ENCODE assay signal across 10 mouse cellular contexts in the genomic region with DNA sequence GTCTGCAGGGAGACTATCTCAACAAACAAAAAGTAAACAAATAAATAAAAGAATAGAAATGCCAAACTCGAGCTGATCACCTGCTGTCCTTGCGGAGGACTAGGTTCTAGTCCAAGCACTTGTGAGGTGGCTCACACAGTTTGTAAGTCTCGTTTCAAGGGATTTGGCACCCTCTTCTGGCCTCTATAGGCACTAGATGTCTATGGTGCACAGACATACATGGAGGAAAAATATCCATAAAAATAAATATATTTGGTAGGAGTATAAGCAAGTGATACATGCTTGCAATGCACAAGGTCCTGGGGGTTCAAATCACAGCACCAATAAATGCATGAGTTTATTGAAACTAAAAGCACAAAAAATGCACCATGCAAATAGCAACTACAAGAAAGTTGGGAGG. TPM values are rescaled to one million over a fixed set of nuclear protein-coding genes. Genes with fewer than 3 reads are reported as not detected.
DNase-seq lines count a peak whose midpoint lies in the region; ATAC-seq and TF ChIP-seq lines count a peak whose summit lies in the region.
"Had no signal": no experiment of that assay in that cellular context is flagged by ENCODE, and none has a peak within 500 bp of the region (broad histone marks: within the 10 kb centered on the region; RNA-seq: fewer than 3 reads in every experiment).

No protein-coding gene starts in this region.

- TF ChIP-seq EP300 in liver, embryonic 14.5 days (IDR thresholded peaks at IDR 0.05; ENCODE audit: low read depth) = no peak

- no peak overlapping the region for H3K4me3 ChIP-seq in liver, embryonic 14.5 days (ENCODE audit: insufficient read depth in 1 of 2, low read depth in 2 of 2, low read length in 2 of 2)
- no peak overlapping the region for H3K4me3 ChIP-seq in liver, embryonic 12.5 days
- H3K4me3 ChIP-seq: neural tube, embryonic 15.5 days had no signal

- no peaks in the 10 kb centered on the region for H3K9me3 ChIP-seq in liver, embryonic 14.5 days (ENCODE audit: control insufficient read depth, low read length)
- no peaks in the 10 kb centered on the region for H3K9me3 ChIP-seq in liver, embryonic 12.5 days (replicated peaks)
- H3K9me3 ChIP-seq: neural tube, embryonic 15.5 days had no signal

- no peak overlapping the region for H3K9ac ChIP-seq in liver, embryonic 14.5 days (replicated peaks)
- no peak overlapping the region for H3K9ac ChIP-seq in liver, embryonic 12.5 days
- H3K9ac ChIP-seq: neural tube, embryonic 15.5 days had no signal

- ATAC-seq in liver, embryonic 14.5 days (ENCODE audit: insufficient read depth) = no peak
- no peak for ATAC-seq in liver, embryonic 12.5 days
- ATAC-seq in common myeloid progenitor, adult 5-6 weeks (replicated peaks; ENCODE audit: low read depth, poor library complexity, severe bottlenecking) = peak; percentile 79
- peak; percentile 57; the same call in 1 of the 2 replicates for ATAC-seq in megakaryocyte, adult 5-6 weeks (ENCODE audit: poor library complexity, severe bottlenecking)

- H3K27me3 ChIP-seq in liver, embryonic 14.5 days (ENCODE audit: control insufficient read depth, insufficient read depth, low read length) = no peaks in the 10 kb centered on the region
- H3K27me3 ChIP-seq in liver, embryonic 12.5 days (replicated peaks) = no peaks in the 10 kb centered on the region
- H3K27me3 ChIP-seq: neural tube, embryonic 15.5 days had no signal

- 0 out of 4 replicates have a peak, but pooled peaks cover 0 to 2% of the 10 kb centered on the region in 2 experiments for H3K4me1 ChIP-seq in liver, embryonic 14.5 days (replicated peaks; ENCODE audit: control insufficient read depth in 2 of 2, insufficient read depth in 2 of 2, low read length in 1 of 2)
- H3K4me1 ChIP-seq in liver, embryonic 12.5 days = no peaks in the 10 kb centered on the region
- H3K4me1 ChIP-seq: neural tube, embryonic 15.5 days had no signal

- 45% methylated on average over 3 of the region's 3 CpGs for WGBS in liver, embryonic 14.5 days (ENCODE audit: insufficient replicate concordance)
- WGBS in liver, embryonic 12.5 days (ENCODE audit: insufficient replicate concordance) = 46% methylated on average over 3 of the region's 3 CpGs

- peak; percentile 47 for TF ChIP-seq CTCF in liver, embryonic 14.5 days (IDR thresholded peaks at IDR 0.05; ENCODE audit: low read depth)

- H3K4me2 ChIP-seq in liver, embryonic 14.5 days (ENCODE audit: low read depth) = no peak overlapping the region
- H3K4me2 ChIP-seq in liver, embryonic 12.5 days = no peak overlapping the region
- H3K4me2 ChIP-seq: neural tube, embryonic 15.5 days had no signal

- peak; percentile 31 to 34 for DNase-seq in cerebellum, postnatal 10 days
- DNase-seq in cerebellum, adult 9-11 months = no peak
- no peak for DNase-seq in liver, embryonic 14.5 days (ENCODE audit: low read depth in 3 of 3, low spot score in 3 of 3)
- no peak for DNase-seq in gastrocnemius, postnatal 14 days
- DNase-seq in ovary, postnatal 36 days (ENCODE audit: low spot score) = no peak

- H3K27ac ChIP-seq in liver, embryonic 14.5 days = no peak overlapping the region
- H3K27ac ChIP-seq in liver, embryonic 12.5 days = no peak overlapping the region
- H3K27ac ChIP-seq: neural tube, embryonic 15.5 days had no signal

- intact Hi-C loops in gastrocnemius, postnatal 14 days (cut with DNase I; ENCODE audit: low total_unique reads) = no loop called here

- no peaks in the 10 kb centered on the region for H3K36me3 ChIP-seq in liver, embryonic 14.5 days (replicated peaks; ENCODE audit: control insufficient read depth, insufficient read depth, low read depth)
- 0 out of 2 replicates have a peak, but pooled peaks cover 2% of the 10 kb centered on the region for H3K36me3 ChIP-seq in liver, embryonic 12.5 days

RNA-seq across cellular contexts. Expression of gene Depdc7, which starts 7.9 kb away (rescaled TPM):
- polyA plus RNA-seq in liver, embryonic 14.5 days (2012; rRNA removed) = 3.9 and 5.7 TPM in 2 replicates
- polyA plus RNA-seq in liver, embryonic 14.5 days (2014; fragmentation: Nextera tagmentation; extraction: Ambion mirVana) = 9.5 and 9.8 TPM in 2 replicates
- polyA plus RNA-seq in liver, embryonic 12.5 days (2016; fragmentation: Nextera tagmentation; extraction: Ambion mirVana) = 9.3 and 10.7 TPM in 2 replicates
- 1.2 and 15.7 TPM in 2 replicates for total RNA-seq in common myeloid progenitor, adult 5-6 weeks (2017)
- 14.2 and 15.3 TPM in 2 replicates for total RNA-seq in megakaryocyte, adult 5-6 weeks (2015)
- total RNA-seq in megakaryocyte, adult 5-6 weeks (2017) = 14.0 and 20.2 TPM in 2 replicates
- 1 to 10 TPM in 1 of 2 experiments, under 1 TPM in 1; 0.97 to 1.7 TPM for total RNA-seq in gastrocnemius, postnatal 14 days (2021)

RNA-seq across cellular contexts. Expression of gene Pin1rt1, which starts 34.4 kb away (rescaled TPM):
- polyA plus RNA-seq in liver, embryonic 14.5 days (2012; rRNA removed) = not detected in 2 replicates
- polyA plus RNA-seq in liver, embryonic 14.5 days (2014; fragmentation: Nextera tagmentation; extraction: Ambion mirVana) = not detected in 2 replicates
- polyA plus RNA-seq in liver, embryonic 12.5 days (2016; fragmentation: Nextera tagmentation; extraction: Ambion mirVana) = not detected in 2 replicates
- not detected in 2 replicates for total RNA-seq in common myeloid progenitor, adult 5-6 weeks (2017)
- total RNA-seq in megakaryocyte, adult 5-6 weeks (2015) = not detected in 2 replicates
- total RNA-seq in megakaryocyte, adult 5-6 weeks (2017) = not detected in 2 replicates
- total RNA-seq in gastrocnemius, postnatal 14 days (2021) = not detected
- total RNA-seq: left cerebral cortex, postnatal 25 days had no signal

RNA-seq across cellular contexts. Expression of gene Tcp11l1, which starts 38.6 kb away (rescaled TPM):
- 1.0 and 2.5 TPM in 2 replicates for polyA plus RNA-seq in liver, embryonic 14.5 days (2012; rRNA removed)
- polyA plus RNA-seq in liver, embryonic 14.5 days (2014; fragmentation: Nextera tagmentation; extraction: Ambion mirVana) = 5.0 and 5.2 TPM in 2 replicates
- polyA plus RNA-seq in liver, embryonic 12.5 days (2016; fragmentation: Nextera tagmentation; extraction: Ambion mirVana) = 11.0 and 12.2 TPM in 2 replicates
- total RNA-seq in common myeloid progenitor, adult 5-6 weeks (2017) = 5.3 and 11.2 TPM in 2 replicates
- 10.6 and 14.6 TPM in 2 replicates for total RNA-seq in megakaryocyte, adult 5-6 weeks (2015)
- total RNA-seq in megakaryocyte, adult 5-6 weeks (2017) = 3.0 and 6.7 TPM in 2 replicates
- total RNA-seq in gastrocnemius, postnatal 14 days (2021) = 1 to 10 TPM; 4.5 TPM

Comparison
In these comparisons a context has a peak if more than half of its experiments do, and no peak if none do; other contexts are left out.
1. DNase-seq: peak in cerebellum, postnatal 10 days (2 of 2); none in cerebellum, adult 9-11 months (single experiment), liver, embryonic 14.5 days (0 of 3), gastrocnemius, postnatal 14 days (single experiment) and ovary, postnatal 36 days (single experiment).
2. ATAC-seq: peak in common myeloid progenitor, adult 5-6 weeks (single experiment) and megakaryocyte, adult 5-6 weeks (single experiment); none in liver, embryonic 14.5 days (single experiment) and liver, embryonic 12.5 days (single experiment).